Mouse (Mus musculus) brain, embryonic 14.5 days (tissue): ENCODE measurements at regions not wholly inside any gene's neighbourhood (a gene's known extent, or its start where the extent isn't known, plus 50 kb on each side); places are given as distances from the start of the nearest gene placed in this dataset.

Experiments
- CTCF ChIP-seq: fragments of 200-500 bp; IDR thresholded peaks from 2 replicates; pipeline ENCODE4 v1.5.1; 2012; ENCODE audit warnings: inconsistent platforms, mild to moderate bottlenecking, moderate library complexity, borderline replicate concordance; ENCODE audit not compliant: insufficient read depth, insufficient read length; ENCODE audit errors: extremely low read depth
- POLR2A ChIP-seq: fragments of 200-500 bp; IDR thresholded peaks from 2 replicates; pipeline ENCODE4 v1.6.1; 2012; ENCODE audit warnings: mild to moderate bottlenecking, inconsistent platforms, borderline replicate concordance; ENCODE audit not compliant: poor library complexity, insufficient read depth, insufficient read length, severe bottlenecking; ENCODE audit errors: extremely low read depth

- TF ChIP-seq CTCF (no peak), POLR2A (no peak)
Measured at GRCm38 (mm10) chr3:128067861-128068260, 171.7 kb upstream of the Fam241a start.
